Mouse (Mus musculus): ENCODE data around the gene Polr2h.

- no peak for TF ChIP-seq CTCF (IDR thresholded peaks at IDR 0.05; ENCODE audit: control insufficient read depth, insufficient read depth, insufficient read length)
- no peak for TF ChIP-seq USF1 (IDR thresholded peaks at IDR 0.05; ENCODE audit: low read depth)
- no peak for TF ChIP-seq FOSL1 (IDR thresholded peaks at IDR 0.05; ENCODE audit: insufficient read depth, low read length, poor library complexity, severe bottlenecking)
- TF ChIP-seq MAX (IDR thresholded peaks at IDR 0.05): no peak
- no peak for TF ChIP-seq MYOG (IDR thresholded peaks at IDR 0.05; ENCODE audit: control insufficient read depth, extremely low read depth, insufficient read length)
- TF ChIP-seq CEBPB (IDR thresholded peaks at IDR 0.05; ENCODE audit: low read depth): no peak
Observed at GRCm38 (mm10) chr16:20726384-20726783, 8.9 kb downstream of the Polr2h start.

Measured in C2C12 (cell line).